Mouse (Mus musculus) CH12.LX (cell line): Measurements from ENCODE around the gene Stk32c. TPM values are rescaled to one million over a fixed set of nuclear protein-coding genes. Genes with fewer than 3 reads are reported as not detected.

Experiments used
- DNase-seq: peaks from one replicate; pipeline ENCODE4 v3.0.0-alpha.2; 2013; ENCODE audit errors: extremely low read depth
- H3K27ac ChIP-seq: 2 replicates; pipeline ENCODE4 v1.5.1; 2012; ENCODE audit warnings: low read depth, mild to moderate bottlenecking, control low read depth, moderate library complexity; ENCODE audit not compliant: insufficient read depth
- H3K27me3 ChIP-seq: replicated peaks from 2 replicates; pipeline ENCODE3; 2012; ENCODE audit warnings: inconsistent platforms
- H3K36me3 ChIP-seq, 2 experiments: replicated peaks in 1 of 2; 2 replicates each; pipeline versions ENCODE3 to v1.6.1; 2012; ENCODE audit warnings: inconsistent platforms in 1 of 2, low read length in 1 of 2, mild to moderate bottlenecking in 1 of 2, mixed read lengths in 1 of 2, moderate library complexity in 1 of 2; ENCODE audit not compliant: control insufficient read depth in 1 of 2, insufficient read depth in 1 of 2
- H3K4me1 ChIP-seq, 2 experiments: 2 replicates each; pipeline ENCODE4 v1.6.1; 2012; ENCODE audit warnings: inconsistent platforms in 1 of 2, moderate library complexity in 1 of 2; ENCODE audit not compliant: insufficient read depth in 2 of 2, control insufficient read depth in 1 of 2
- H3K4me2 ChIP-seq: 2 replicates; pipeline ENCODE4 v1.6.1; 2012; ENCODE audit warnings: low read depth, mild to moderate bottlenecking, control low read depth; ENCODE audit not compliant: poor library complexity, insufficient read depth, severe bottlenecking
- H3K4me3 ChIP-seq, 3 experiments: fragments of 150-350 bp in 1 of 3; sonication (generic) in 1 of 3; replicated peaks in 1 of 3; 2 replicates each; pipeline versions ENCODE3 to v1.5.1; 2011 to 2012; ENCODE audit warnings: low read depth in 2 of 3, low read length in 2 of 3, mild to moderate bottlenecking in 2 of 3, moderate library complexity in 2 of 3, control low read depth in 1 of 3, improper control_type of control experiment in 1 of 3, inconsistent platforms in 1 of 3, mixed read lengths in 1 of 3; ENCODE audit not compliant: poor library complexity in 1 of 3
- H3K79me2 ChIP-seq: replicated peaks from 2 replicates; pipeline ENCODE4 v1.6.1; 2012; ENCODE audit warnings: mild to moderate bottlenecking, moderate library complexity; ENCODE audit not compliant: control insufficient read depth, poor library complexity, insufficient read depth, severe bottlenecking; ENCODE audit errors: extremely low read depth
- H3K9ac ChIP-seq: 2 replicates; pipeline ENCODE4 v1.6.1; 2012; ENCODE audit warnings: low read depth, mild to moderate bottlenecking, control low read depth, moderate library complexity; ENCODE audit not compliant: insufficient read depth
- H3K9me3 ChIP-seq: replicated peaks from 2 replicates; pipeline ENCODE3; 2012; ENCODE audit warnings: low read length, inconsistent platforms, mixed read lengths
- CHD2 ChIP-seq: IDR thresholded peaks from 2 replicates; pipeline ENCODE4 v1.6.1; 2011; ENCODE audit warnings: low read length, improper control_type of control experiment
- E2F4 ChIP-seq: IDR thresholded peaks from 2 replicates; pipeline ENCODE4 v1.6.1; 2011; ENCODE audit warnings: low read depth, low read length, improper control_type of control experiment; ENCODE audit not compliant: insufficient replicate concordance
- GABPA ChIP-seq: IDR thresholded peaks from 2 replicates; pipeline ENCODE4 v1.6.1; 2012; ENCODE audit warnings: low read depth, low read length, improper control_type of control experiment, inconsistent platforms; ENCODE audit not compliant: insufficient replicate concordance
- HCFC1 ChIP-seq: IDR thresholded peaks from 2 replicates; pipeline ENCODE4 v1.6.1; 2012; ENCODE audit warnings: low read depth, mild to moderate bottlenecking, inconsistent platforms, low read length, improper control_type of control experiment
- KAT2A ChIP-seq: IDR thresholded peaks from 2 replicates; pipeline ENCODE4 v1.6.1; 2012; ENCODE audit warnings: low read length, improper control_type of control experiment, inconsistent platforms; ENCODE audit not compliant: insufficient replicate concordance
- MAFK ChIP-seq: IDR thresholded peaks from 2 replicates; pipeline ENCODE4 v1.6.1; 2011; ENCODE audit warnings: low read length, improper control_type of control experiment; ENCODE audit not compliant: insufficient replicate concordance
- MAX ChIP-seq: IDR thresholded peaks from 2 replicates; pipeline ENCODE4 v1.6.1; 2011; ENCODE audit warnings: low read length, improper control_type of control experiment
- MEF2A ChIP-seq: IDR thresholded peaks from 2 replicates; pipeline ENCODE4 v1.6.1; 2014; ENCODE audit warnings: low read depth, mild to moderate bottlenecking, inconsistent platforms, low read length, improper control_type of control experiment, borderline replicate concordance
- MYC ChIP-seq: IDR thresholded peaks from 2 replicates; pipeline ENCODE4 v1.6.1; 2011; ENCODE audit warnings: low read depth, mild to moderate bottlenecking, improper control_type of control experiment, low read length
- SIN3A ChIP-seq: IDR thresholded peaks from 2 replicates; pipeline ENCODE4 v1.6.1; 2012; ENCODE audit warnings: low read length, improper control_type of control experiment, inconsistent platforms
- USF2 ChIP-seq: conservative IDR thresholded peaks from 2 replicates; pipeline ENCODE4 v1.6.1; 2011; ENCODE audit warnings: low read depth, low read length, improper control_type of control experiment
- ZC3H11A ChIP-seq: IDR thresholded peaks from 2 replicates; pipeline ENCODE4 v1.6.1; 2012; ENCODE audit warnings: low read depth, mild to moderate bottlenecking, inconsistent platforms, low read length, improper control_type of control experiment
- ZKSCAN1 ChIP-seq: IDR thresholded peaks from 2 replicates; pipeline ENCODE4 v1.6.1; 2012; ENCODE audit warnings: low read depth, inconsistent platforms, low read length, improper control_type of control experiment, borderline replicate concordance
- ZNF384 ChIP-seq: IDR thresholded peaks from 2 replicates; pipeline ENCODE4 v1.6.1; 2012; ENCODE audit warnings: low read depth, low read length, improper control_type of control experiment, inconsistent platforms
- dilution Hi-C: fragments of 300-500 bp; cut with MboI; formaldehyde crosslinking; loops from 2 replicates; pipeline ENCODE4 v1.14.3; 2020; ENCODE audit warnings: low sequenced_read_pairs; ENCODE audit not compliant: extremely low pct_unique_long_range_greater_than_20kb, extremely low pct_ligation_motif_present
- in situ Hi-C: fragments of 300-500 bp; cut with MboI; formaldehyde crosslinking; loops from 3 replicates; pipeline ENCODE4 v1.14.3; 2019; ENCODE audit warnings: low sequenced_read_pairs, low pct_ligation_motif_present, low pct_unique_long_range_greater_than_20kb, mixed read lengths
- polyA plus RNA-seq: library from polyadenylated mRNA; unstranded; fragments of >175 nt; gene quantifications from 2 replicates; pipeline ENCODE4 v1.2.1, GENCODE M21; 2012; ENCODE audit warnings: low read depth; ENCODE audit not compliant: insufficient read length
- total RNA-seq, 2 experiments: library from RNA; depleted of rRNA; stranded (reverse); fragments of 300-350 nt in 1 of 2; fragments of >200 nt in 1 of 2; gene quantifications; 2 replicates each; pipeline ENCODE4 v1.2.3; 2012 to 2014

The Stk32c gene
- total and polyA plus RNA-seq, 3 experiments: not detected

DNA sequence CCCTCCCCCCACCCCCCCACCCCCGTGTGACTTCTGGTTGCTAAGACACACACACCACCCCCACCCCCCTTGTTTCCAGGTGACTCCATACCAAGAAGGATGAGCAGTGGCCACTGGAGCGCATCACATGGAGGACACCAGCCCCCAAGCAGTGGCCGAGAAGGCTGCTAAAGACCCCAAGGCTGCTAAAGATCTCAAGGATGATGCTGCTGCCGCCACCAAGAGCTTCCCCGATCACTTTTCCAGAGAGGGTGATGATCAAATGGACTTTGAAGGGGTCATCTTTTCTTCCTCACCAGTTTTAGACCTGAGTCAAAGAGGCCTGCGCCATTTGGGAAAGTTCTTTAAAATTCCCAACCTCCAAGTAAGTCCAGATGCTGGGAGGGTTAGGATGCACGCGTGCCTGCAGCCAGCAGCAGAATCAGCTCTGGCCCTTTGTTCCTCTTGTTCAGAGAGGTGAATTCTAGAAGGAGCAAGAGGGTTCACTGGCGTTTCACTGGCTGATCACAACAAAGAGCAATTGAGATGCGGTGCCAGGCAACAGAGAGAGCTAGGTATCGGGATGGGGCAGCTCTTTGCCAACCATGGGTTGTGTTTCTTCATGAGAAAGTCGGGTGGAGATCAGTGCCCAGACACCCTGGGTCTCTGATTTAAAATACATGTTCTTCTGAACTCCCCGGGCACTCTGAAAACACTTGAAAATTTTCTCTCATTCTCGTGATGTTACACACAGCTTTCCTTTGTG is 1.7 kb upstream of the Stk32c start:
- TF ChIP-seq MYC (no peak), ZKSCAN1 (no peak), SIN3A (no peak), E2F4 (no peak), HCFC1 (no peak), ZNF384 (no peak), USF2 (no peak)
- Histone ChIP-seq H3K79me2 (no peaks in the 10 kb centered on the region), H3K27ac (no peak overlapping the region), H3K9ac (no peak overlapping the region), H3K4me2 (no peak overlapping the region), H3K4me1 (peaks cover 0 to 12% of the 10 kb centered on the region in 2 experiments; a peak in 2 of 4 replicates), H3K4me3 (no peak overlapping the region), H3K36me3 (no peaks in the 10 kb centered on the region), H3K9me3 (no peaks in the 10 kb centered on the region), H3K27me3 (peaks cover 80% of the 10 kb centered on the region)
- no peak for DNase-seq
- dilution Hi-C loops: no loop called here
- in situ Hi-C loops: no loop called here

GRCm38 (mm10) chr7:139214160-139214559 is 1.1 kb upstream of the Stk32c start:
- in situ Hi-C loops: no loop called here
- H3K27me3 ChIP-seq: peaks cover 77% of the 10 kb centered on the region
- H3K36me3 ChIP-seq: no peaks in the 10 kb centered on the region
- dilution Hi-C loops: no loop called here
- TF ChIP-seq SIN3A: no peak
- no peak for TF ChIP-seq KAT2A
- no peak for TF ChIP-seq MEF2A
- no peak for TF ChIP-seq MAFK
- TF ChIP-seq CHD2: no peak
- TF ChIP-seq GABPA: no peak
- no peak for TF ChIP-seq ZC3H11A
- H3K9me3 ChIP-seq: no peaks in the 10 kb centered on the region
- no peak overlapping the region for H3K4me2 ChIP-seq
- DNase-seq: no peak
- no peak overlapping the region for H3K9ac ChIP-seq
- H3K79me2 ChIP-seq: no peaks in the 10 kb centered on the region
- no peak overlapping the region for H3K27ac ChIP-seq
- H3K4me1 ChIP-seq: peaks cover 0 to 12% of the 10 kb centered on the region in 2 experiments; a peak in 2 of 4 replicates
- no peak overlapping the region for H3K4me3 ChIP-seq

DNA sequence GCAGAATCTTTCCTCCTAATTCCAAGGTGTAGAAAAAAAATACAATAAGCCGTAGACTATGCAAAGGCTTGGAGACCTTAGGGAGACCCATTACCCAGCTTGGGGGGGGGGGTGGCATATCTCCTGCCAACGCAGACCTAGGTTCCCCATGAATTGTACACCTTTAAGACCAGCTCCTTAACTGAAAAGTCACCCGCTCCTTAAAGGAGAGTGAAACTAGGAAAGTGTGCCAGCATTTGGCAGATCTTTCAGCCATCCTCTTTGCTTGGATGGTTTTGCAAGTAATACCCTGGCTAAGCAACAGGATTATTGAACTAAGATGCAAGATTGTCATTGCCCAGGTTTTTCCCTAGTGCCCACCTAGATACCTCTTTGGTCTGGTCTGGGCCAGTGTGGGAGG is 644 bp upstream of the Stk32c start:
- H3K4me3 ChIP-seq: no peak overlapping the region
- TF ChIP-seq MAX (no peak), ZKSCAN1 (no peak)

More for the DNA sequence above, 644 bp upstream of the Stk32c start:
- dilution Hi-C loops: no loop called here
- Histone ChIP-seq H3K27me3 (peaks cover 77% of the 10 kb centered on the region), H3K9ac (peak overlapping the region; percentile 49; the same call in 1 of the 2 replicates), H3K27ac (no peak overlapping the region), H3K9me3 (no peaks in the 10 kb centered on the region), H3K4me1 (peaks cover 0 to 12% of the 10 kb centered on the region in 2 experiments; a peak in 2 of 4 replicates), H3K79me2 (no peaks in the 10 kb centered on the region), H3K36me3 (no peaks in the 10 kb centered on the region), H3K4me2 (peak overlapping the region; percentile 58; the same call in 1 of the 2 replicates)
- in situ Hi-C loops: no loop called here
- no peak for DNase-seq
